Mouse (Mus musculus) lung, adult 2 months (tissue): Measurements from ENCODE around the gene Poldip3.

Experiments
- CTCF ChIP-seq: fragments of 200-500 bp; IDR thresholded peaks from 2 replicates; pipeline ENCODE4 v1.5.1; 2011; ENCODE audit warnings: mild to moderate bottlenecking, low read length, control low read depth; ENCODE audit not compliant: insufficient read depth
- POLR2A ChIP-seq: fragments of 200-500 bp; IDR thresholded peaks from 2 replicates; pipeline ENCODE4 v1.6.1; 2011; ENCODE audit warnings: low read depth, mild to moderate bottlenecking, control low read depth, low read length, borderline replicate concordance; ENCODE audit errors: extremely low read depth

DNA sequence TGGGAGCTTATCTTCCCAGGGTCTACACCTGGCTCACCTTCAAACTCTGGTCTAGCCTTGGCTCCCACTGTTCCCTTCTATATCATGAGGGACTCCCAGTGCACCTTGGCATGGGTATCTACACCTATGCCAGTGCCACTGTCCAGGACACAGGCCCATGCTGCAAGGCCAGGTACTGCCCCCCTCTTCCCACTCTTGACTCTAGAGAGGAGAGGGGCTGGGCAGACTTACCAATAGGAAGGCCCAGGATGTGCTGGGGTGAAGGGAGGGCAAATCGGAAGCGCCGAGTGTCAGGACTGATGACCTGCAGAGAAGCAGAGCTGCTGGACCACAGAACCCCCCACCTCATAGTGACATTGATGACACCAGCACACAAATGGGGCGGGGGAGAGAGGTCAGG, 12.8 kb upstream of the Poldip3 start:
- TF ChIP-seq CTCF = no peak
- no peak for TF ChIP-seq POLR2A
